Mouse (Mus musculus) neutrophil, adult 83 days (primary cell): Measurements from ENCODE around the gene Gmds. TPM values are rescaled to one million over a fixed set of nuclear protein-coding genes. Genes with fewer than 3 reads are reported as not detected.

Experiments used
- total RNA-seq, 2 experiments: library from RNA; stranded (reverse); gene quantifications; one replicate each; pipeline ENCODE4 v1.2.4; 2023

Gene Gmds
- total RNA-seq = 1 to 10 TPM; 5.4 to 5.5 TPM

DNA sequence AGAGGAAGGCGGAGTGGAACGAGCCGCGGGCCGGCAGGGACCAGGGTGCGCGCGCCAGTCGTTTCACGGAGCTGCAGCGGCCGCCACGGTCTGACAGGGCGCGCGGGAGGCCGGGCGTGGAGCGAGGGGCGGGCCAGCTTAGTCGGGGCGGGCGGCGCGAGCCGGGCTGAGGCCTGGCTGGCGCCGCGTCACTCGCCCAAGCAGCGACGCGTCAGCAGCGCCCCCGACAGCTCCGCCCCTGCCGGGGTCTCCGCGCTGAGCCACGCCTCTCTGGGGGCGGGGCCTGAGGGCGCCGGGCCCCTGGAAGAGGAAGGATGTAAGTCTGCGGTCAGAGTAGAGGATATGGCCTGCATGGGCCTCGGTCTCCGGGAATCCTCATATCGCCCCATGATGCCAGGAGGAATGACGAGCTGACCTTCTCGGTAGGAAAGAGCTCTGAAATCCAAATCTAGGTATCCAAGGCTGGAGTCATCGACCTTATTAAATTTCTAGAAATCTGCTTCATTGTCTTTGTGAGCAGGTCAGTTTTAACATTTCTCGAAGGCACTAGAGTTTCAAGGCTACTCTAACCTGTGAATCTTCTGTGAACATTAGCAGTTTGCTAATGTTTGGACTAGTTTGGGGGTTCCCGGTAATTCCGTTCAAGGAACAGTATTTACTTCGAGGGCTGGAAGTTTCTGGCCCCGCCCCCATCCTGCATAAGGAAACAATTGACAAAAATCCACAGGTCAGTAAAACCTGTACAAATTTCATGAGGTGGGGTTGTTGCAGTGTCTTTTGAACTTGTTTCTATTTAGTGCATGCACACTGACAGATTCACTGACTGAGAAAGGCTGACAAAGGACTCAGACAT is at the start of gene Gmds:
Gene Gmds (minus strand): TSS at position 228 of the 853 bp plus-strand sequence.

DNA sequence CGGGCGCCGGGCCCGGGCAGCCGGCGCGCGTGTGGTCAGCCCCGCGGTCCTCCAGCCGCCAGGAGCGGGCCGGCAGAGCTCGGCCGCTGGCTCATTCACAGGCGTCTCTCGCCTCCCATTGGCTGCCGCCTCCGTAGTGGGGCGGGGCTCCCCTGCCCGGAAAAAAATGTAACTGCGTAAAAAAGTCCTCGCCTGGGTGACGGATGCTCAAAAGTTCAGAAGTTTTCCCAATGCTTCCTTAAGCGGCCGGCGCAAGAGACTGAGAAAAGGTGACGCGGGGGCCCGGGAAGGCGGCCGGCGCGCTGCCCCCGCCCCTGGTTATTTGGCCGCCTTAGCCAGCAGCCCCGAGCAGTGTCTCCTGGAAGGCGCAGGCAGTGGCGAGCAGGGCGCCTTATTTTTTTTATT is 532.1 kb downstream of the Gmds start, which contains the start of gene Foxc1:
Gene Foxc1 (plus strand): TSS at position 206 of the 405 bp plus-strand sequence.

